Mouse (Mus musculus) ES-Bruce4 (cell line): ENCODE measurements around the gene Tmub2.

Experiments
- CTCF ChIP-seq: IDR thresholded peaks from one replicate; pipeline ENCODE4 v1.8.1; 2011; ENCODE audit warnings: low read depth, low read length
- EP300 ChIP-seq: IDR thresholded peaks from 2 replicates; pipeline ENCODE4 v1.6.1; 2011; ENCODE audit warnings: low read depth, low read length; ENCODE audit not compliant: insufficient read depth
- POLR2A ChIP-seq: IDR thresholded peaks from one replicate; pipeline ENCODE4 v1.8.1; 2011; ENCODE audit warnings: low read length; ENCODE audit not compliant: insufficient read depth

DNA sequence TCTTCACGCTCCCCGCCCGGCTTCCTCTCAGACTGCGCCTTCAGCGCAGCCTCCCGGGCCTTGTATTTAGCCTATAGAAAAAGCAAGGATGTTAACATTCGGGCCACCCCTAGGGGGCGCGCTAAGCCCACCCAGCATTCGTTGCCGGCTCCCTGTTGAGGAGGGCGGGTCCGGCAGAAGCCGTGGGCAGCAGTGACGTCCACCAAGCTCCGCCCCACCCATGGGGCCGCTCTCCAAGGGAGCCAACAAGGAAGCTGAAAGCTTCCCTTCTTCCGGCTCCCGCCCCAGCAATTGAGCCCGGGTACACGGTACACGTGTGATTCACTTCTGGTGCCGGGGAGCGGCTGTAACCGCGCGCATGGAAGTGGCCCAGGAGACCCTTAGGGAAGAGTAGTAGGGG is 24.2 kb downstream of the Tmub2 start:
- no peak for TF ChIP-seq POLR2A
- TF ChIP-seq EP300: peak; percentile 47; the same call in 1 of the 2 replicates
- peak; percentile 92 for TF ChIP-seq CTCF
